Mouse (Mus musculus) midbrain, postnatal 0 days (tissue): ENCODE data around the gene 2700097O09Rik. TPM values are rescaled to one million over a fixed set of nuclear protein-coding genes. Genes with fewer than 3 reads are reported as not detected.

Experiments used
- ATAC-seq: fragments of 200-750 bp; cut with Nextera tagmentation; 2 replicates; pipeline ENCODE4 v1.8.0; 2017; ENCODE audit warnings: moderate number of reproducible peaks, mild to moderate bottlenecking, moderate TSS enrichment, moderate library complexity; ENCODE audit not compliant: low FRiP score
- DNase-seq: peaks from one replicate; pipeline ENCODE4 v3.0.0-alpha.2; 2015; ENCODE audit warnings: low spot score
- H3K27ac ChIP-seq: fragments of 300-500 bp; sonication (generic); 2 replicates; pipeline ENCODE4 v1.5.1; 2014; ENCODE audit warnings: low read depth, mild to moderate bottlenecking, low read length, mixed read lengths
- H3K27me3 ChIP-seq: fragments of 300-500 bp; sonication (generic); 2 replicates; pipeline ENCODE4 v1.6.1; 2014; ENCODE audit warnings: low read length, control low read depth, mixed read lengths; ENCODE audit not compliant: insufficient read depth
- H3K36me3 ChIP-seq: fragments of 300-500 bp; sonication (generic); 2 replicates; pipeline ENCODE4 v1.6.1; 2014; ENCODE audit warnings: low read length, control low read depth, mixed read lengths; ENCODE audit not compliant: insufficient read depth
- H3K4me1 ChIP-seq: fragments of 300-500 bp; sonication (generic); 2 replicates; pipeline ENCODE4 v1.6.1; 2014; ENCODE audit warnings: mild to moderate bottlenecking, control low read depth, antibody characterized with exemption, low read length, mixed read lengths; ENCODE audit not compliant: insufficient read depth
- H3K4me2 ChIP-seq: fragments of 300-500 bp; sonication (generic); 2 replicates; pipeline ENCODE4 v1.6.1; 2014; ENCODE audit warnings: low read depth, mild to moderate bottlenecking, low read length, mixed read lengths; ENCODE audit not compliant: poor library complexity, severe bottlenecking
- H3K4me3 ChIP-seq: fragments of 300-500 bp; sonication (generic); 2 replicates; pipeline ENCODE4 v1.5.1; 2014; ENCODE audit warnings: low read depth, mild to moderate bottlenecking, low read length, moderate library complexity
- H3K9ac ChIP-seq: fragments of 300-500 bp; sonication (generic); replicated peaks from 2 replicates; pipeline ENCODE4 v1.6.1; 2014; ENCODE audit warnings: mild to moderate bottlenecking, low read length, moderate library complexity, mixed read lengths; ENCODE audit not compliant: poor library complexity, severe bottlenecking
- H3K9me3 ChIP-seq: fragments of 300-500 bp; sonication (generic); 2 replicates; pipeline ENCODE4 v1.6.1; 2016; ENCODE audit warnings: low read length, control low read depth
- CTCF ChIP-seq: IDR thresholded peaks from 2 replicates; pipeline ENCODE4 v1.5.1; 2016; ENCODE audit warnings: antibody characterized with exemption, mild to moderate bottlenecking
- WGBS: fragments of 180-500 bp; shearing (Covaris S2); extraction: QIAGEN DNeasy Blood & Tissue Kit; methylation state at CpG from one replicate; pipeline ENCODE4 v1.1.7; 2014; 5-methylcytosine and 5-hydroxymethylcytosine counted together
- polyA plus RNA-seq: library from polyadenylated mRNA; unstranded; fragments of >200 nt; fragmentation: Nextera tagmentation; extraction: Ambion mirVana; gene quantifications from 2 replicates; pipeline ENCODE4 v1.2.1, GENCODE M21; 2015
- total RNA-seq: library from RNA; depleted of rRNA; stranded (reverse); fragments of >200 nt; gene quantifications from 2 replicates; pipeline ENCODE4 v1.2.3, GENCODE M21; 2014

Gene 2700097O09Rik
- total and polyA plus RNA-seq, 2 experiments from 2014 or later: 12.4 to 18.5 TPM

GRCm38 (mm10) chr12:55053267-55053666 is 26.6 kb downstream of the 2700097O09Rik start:
- no peak overlapping the region for H3K4me3 ChIP-seq
- no peak overlapping the region for H3K9ac ChIP-seq
- no peak overlapping the region for H3K4me2 ChIP-seq
- WGBS: 89% methylated on average over 7 of the region's 7 CpGs
- no peaks in the 10 kb centered on the region for H3K9me3 ChIP-seq
- H3K27ac ChIP-seq: no peak overlapping the region
- H3K4me1 ChIP-seq: no peaks in the 10 kb centered on the region
- DNase-seq (no peak), ATAC-seq (no peak)
- 0 out of 2 replicates have a peak, but pooled peaks cover 3% of the 10 kb centered on the region for H3K36me3 ChIP-seq
- TF ChIP-seq CTCF: no peak
- H3K27me3 ChIP-seq: no peaks in the 10 kb centered on the region

GRCm38 (mm10) chr12:55051210-55052173 is 28.4 kb downstream of the 2700097O09Rik start:
- DNase-seq (no peak), ATAC-seq (no peak)
- Histone ChIP-seq H3K36me3 (no peaks in the 10 kb centered on the region), H3K4me2 (no peak overlapping the region), H3K27me3 (no peaks in the 10 kb centered on the region), H3K27ac (no peak overlapping the region), H3K9ac (no peak overlapping the region), H3K4me1 (no peaks in the 10 kb centered on the region), H3K4me3 (no peak overlapping the region), H3K9me3 (no peaks in the 10 kb centered on the region)
- no peak for TF ChIP-seq CTCF
- 92% methylated on average over 8 of the region's 8 CpGs for WGBS

- ATAC-seq (no peak), DNase-seq (no peak)
- H3K36me3 ChIP-seq: no peaks in the 10 kb centered on the region
- no peak overlapping the region for H3K4me3 ChIP-seq
- no peaks in the 10 kb centered on the region for H3K4me1 ChIP-seq
- no peak overlapping the region for H3K4me2 ChIP-seq
- no peaks in the 10 kb centered on the region for H3K9me3 ChIP-seq
- H3K27me3 ChIP-seq: no peaks in the 10 kb centered on the region
- H3K9ac ChIP-seq: no peak overlapping the region
- no peak for TF ChIP-seq CTCF
- WGBS: 92% methylated on average over 8 of the region's 8 CpGs
- H3K27ac ChIP-seq: no peak overlapping the region
Measured at GRCm38 (mm10) chr12:55049731-55050353, 30.1 kb downstream of the 2700097O09Rik start.

- no peaks in the 10 kb centered on the region for H3K9me3 ChIP-seq
- WGBS: 87% methylated on average over 15 of the region's 15 CpGs
- no peak overlapping the region for H3K4me3 ChIP-seq
- H3K4me2 ChIP-seq: no peak overlapping the region
- no peak for ATAC-seq
- no peak for TF ChIP-seq CTCF
- peaks cover 9% of the 10 kb centered on the region for H3K36me3 ChIP-seq
- no peak overlapping the region for H3K27ac ChIP-seq
- DNase-seq: no peak
- no peaks in the 10 kb centered on the region for H3K27me3 ChIP-seq
- no peaks in the 10 kb centered on the region for H3K4me1 ChIP-seq
- no peak overlapping the region for H3K9ac ChIP-seq
Measured at GRCm38 (mm10) chr12:55041011-55041410, 38.9 kb downstream of the 2700097O09Rik start.

GRCm38 (mm10) chr12:55027088-55027487 is 52.8 kb downstream of the 2700097O09Rik start:
- no peaks in the 10 kb centered on the region for H3K4me1 ChIP-seq
- no peak overlapping the region for H3K27ac ChIP-seq
- H3K4me2 ChIP-seq: no peak overlapping the region
- DNase-seq (no peak), ATAC-seq (no peak)
- no peak for TF ChIP-seq CTCF
- no peak overlapping the region for H3K9ac ChIP-seq
- H3K4me3 ChIP-seq: no peak overlapping the region
- 78% methylated on average over 3 of the region's 3 CpGs for WGBS
- no peaks in the 10 kb centered on the region for H3K27me3 ChIP-seq
- no peaks in the 10 kb centered on the region for H3K36me3 ChIP-seq
- H3K9me3 ChIP-seq: no peaks in the 10 kb centered on the region

DNA sequence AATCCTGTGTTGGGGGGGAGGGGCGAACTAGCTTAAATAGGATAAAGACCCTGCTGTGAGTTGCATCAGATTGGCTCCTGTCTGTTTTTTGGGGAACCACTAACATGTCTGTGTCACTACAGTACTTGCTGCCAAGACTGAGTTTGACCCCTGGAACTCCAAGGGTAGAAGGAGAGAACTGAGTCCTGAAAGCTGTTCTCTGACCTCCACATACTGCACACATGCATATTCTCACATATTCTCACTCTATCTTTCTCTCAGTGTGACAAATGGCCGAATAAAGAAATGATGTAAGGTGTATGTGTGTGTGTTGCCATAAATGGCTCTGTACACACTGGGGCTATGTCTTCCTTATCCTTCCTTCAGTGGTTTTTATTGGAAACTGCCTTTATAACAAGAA is 56.6 kb downstream of the 2700097O09Rik start:
- H3K4me3 ChIP-seq: no peak overlapping the region
- ATAC-seq: no peak
- TF ChIP-seq CTCF: no peak
- H3K4me1 ChIP-seq: no peaks in the 10 kb centered on the region
- H3K4me2 ChIP-seq: no peak overlapping the region
- H3K9me3 ChIP-seq: no peaks in the 10 kb centered on the region
- DNase-seq: no peak
- no peak overlapping the region for H3K9ac ChIP-seq
- H3K36me3 ChIP-seq: no peaks in the 10 kb centered on the region
- no peak overlapping the region for H3K27ac ChIP-seq
- WGBS: 75% methylated on average over 2 of the region's 2 CpGs
- no peaks in the 10 kb centered on the region for H3K27me3 ChIP-seq
